Mouse (Mus musculus) kidney, postnatal 0 days (tissue): ENCODE data around the gene Rsrc1. TPM values are rescaled to one million over a fixed set of nuclear protein-coding genes. Genes with fewer than 3 reads are reported as not detected.

Experiments
- ATAC-seq: fragments of 200-750 bp; cut with Nextera tagmentation; replicated peaks from 2 replicates; pipeline ENCODE4 v1.8.0; 2017; ENCODE audit warnings: low read depth, moderate number of reproducible peaks, moderate TSS enrichment, moderate library complexity; ENCODE audit not compliant: low FRiP score
- DNase-seq: peaks from one replicate; pipeline ENCODE4 v3.0.0-alpha.2; 2016; ENCODE audit warnings: low spot score
- H3K27ac ChIP-seq: fragments of 300-500 bp; sonication (generic); 2 replicates; pipeline ENCODE4 v1.5.1; 2014; ENCODE audit warnings: mild to moderate bottlenecking
- H3K27me3 ChIP-seq: fragments of 300-500 bp; sonication (generic); 2 replicates; pipeline ENCODE4 v1.6.1; 2014; ENCODE audit warnings: low read length, mixed read lengths; ENCODE audit not compliant: insufficient read depth
- H3K36me3 ChIP-seq: fragments of 300-500 bp; sonication (generic); 2 replicates; pipeline ENCODE4 v1.6.1; 2014; ENCODE audit warnings: low read length, mixed read lengths; ENCODE audit not compliant: insufficient read depth
- H3K4me1 ChIP-seq: fragments of 300-500 bp; sonication (generic); replicated peaks from 2 replicates; pipeline ENCODE4 v1.6.1; 2014; ENCODE audit warnings: antibody characterized with exemption, low read length, mixed read lengths; ENCODE audit not compliant: insufficient read depth
- H3K4me2 ChIP-seq: fragments of 300-500 bp; sonication (generic); 2 replicates; pipeline ENCODE4 v1.6.1; 2014; ENCODE audit warnings: mild to moderate bottlenecking, low read length, moderate library complexity, mixed read lengths
- H3K4me3 ChIP-seq: fragments of 300-500 bp; sonication (generic); replicated peaks from 2 replicates; pipeline ENCODE4 v1.5.1; 2014; ENCODE audit warnings: low read depth, low read length
- H3K9ac ChIP-seq: fragments of 300-500 bp; sonication (generic); 2 replicates; pipeline ENCODE4 v1.6.1; 2014; ENCODE audit warnings: low read depth, low read length
- H3K9me3 ChIP-seq: fragments of 300-500 bp; sonication (generic); replicated peaks from 2 replicates; pipeline ENCODE4 v1.6.1; 2016; ENCODE audit warnings: low read length, inconsistent platforms, mixed read lengths
- CTCF ChIP-seq: IDR thresholded peaks from 2 replicates; pipeline ENCODE4 v1.5.1; 2016; ENCODE audit warnings: antibody characterized with exemption, low read depth, mild to moderate bottlenecking, moderate library complexity
- WGBS: fragments of 180-500 bp; shearing (Covaris S2); extraction: QIAGEN DNeasy Blood & Tissue Kit; methylation state at CpG from one replicate; pipeline ENCODE4 v1.1.7; 2014; 5-methylcytosine and 5-hydroxymethylcytosine counted together
- polyA plus RNA-seq: library from polyadenylated mRNA; unstranded; fragments of >200 nt; fragmentation: Nextera tagmentation; extraction: Ambion mirVana; gene quantifications from 2 replicates; pipeline ENCODE4 v1.2.1, GENCODE M21; 2015

Gene Rsrc1
- polyA plus RNA-seq, 1 experiment from 2014 or later, result 26.6 TPM

DNA sequence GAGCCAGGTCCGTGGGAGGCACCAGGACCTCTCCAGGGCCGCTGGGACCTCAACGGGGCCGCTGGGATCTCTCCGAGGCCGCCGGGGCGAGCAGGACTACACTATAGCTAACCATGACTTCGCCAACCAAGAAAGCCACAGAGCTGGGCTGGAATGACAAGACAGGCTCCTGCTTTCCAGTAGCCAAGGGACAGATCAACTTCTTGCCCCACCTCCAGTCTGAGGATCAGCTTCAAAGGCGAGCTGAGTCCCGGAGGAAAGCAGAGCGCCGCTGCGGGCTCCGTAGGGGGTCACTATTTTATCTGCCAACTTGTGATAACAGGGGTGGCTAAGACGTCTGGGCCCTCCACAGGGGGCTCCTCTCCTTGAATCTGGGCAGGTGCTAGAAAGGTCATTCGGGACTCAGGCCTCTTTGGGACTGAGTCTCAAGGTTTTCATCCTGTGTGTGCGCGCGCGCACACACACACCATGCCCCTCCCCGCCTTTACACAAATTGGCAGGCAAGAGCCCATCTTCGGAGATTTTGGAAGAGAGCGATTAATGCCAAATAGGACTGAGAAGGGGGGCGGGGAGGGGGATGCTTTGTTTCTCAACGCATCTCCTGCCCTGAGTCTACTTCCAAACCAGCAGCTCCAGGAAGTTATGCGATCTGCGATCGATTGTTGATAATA, 10.4 kb upstream of the Rsrc1 start:
- ATAC-seq, result no peak
- Histone ChIP-seq H3K36me3 (no peaks in the 10 kb centered on the region), H3K4me3 (no peak overlapping the region), H3K27ac (no peak overlapping the region), H3K9ac (no peak overlapping the region), H3K9me3 (no peaks in the 10 kb centered on the region), H3K27me3 (peaks cover 75% of the 10 kb centered on the region), H3K4me2 (no peak overlapping the region), H3K4me1 (no peaks in the 10 kb centered on the region; the same call in 1 of the 2 replicates)
- no peak for DNase-seq
- WGBS, result 1% methylated on average over 29 of the region's 29 CpGs
- no peak for TF ChIP-seq CTCF

DNA sequence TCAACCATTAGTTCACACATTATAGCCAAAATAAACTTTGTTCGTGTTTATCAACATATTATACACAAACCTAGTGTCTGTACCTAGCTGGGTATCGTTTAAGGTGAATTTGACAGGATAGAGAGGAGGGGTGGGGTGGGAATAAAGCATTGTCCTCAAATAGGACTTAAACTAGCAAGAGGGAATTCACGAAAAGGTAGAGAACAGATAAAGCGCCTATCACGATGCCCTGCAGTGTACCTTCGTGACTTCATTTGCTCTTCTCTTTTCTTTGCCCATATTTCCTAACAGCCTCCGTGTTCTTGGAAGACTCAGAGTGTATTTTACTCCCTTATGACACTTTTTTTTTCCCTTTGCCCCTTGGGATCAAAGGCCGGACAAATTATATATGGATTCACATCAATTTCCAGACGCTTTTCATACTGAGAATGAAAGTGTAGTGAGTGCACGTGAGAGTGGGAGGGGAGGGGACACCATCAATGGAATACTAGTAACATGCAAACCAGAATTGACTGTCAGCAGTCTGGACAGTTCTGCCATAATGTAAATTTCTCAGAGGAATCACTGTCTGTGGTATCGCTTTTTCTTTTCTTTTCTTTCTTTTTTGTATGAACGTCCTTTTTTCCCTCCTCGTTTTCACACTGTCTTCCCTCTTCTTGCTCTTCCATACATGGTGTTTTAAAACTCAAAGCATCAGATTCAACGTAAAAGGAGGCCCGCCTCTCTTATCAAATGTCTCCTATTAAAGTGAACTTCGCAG, 8.8 kb upstream of the Rsrc1 start:
- Histone ChIP-seq H3K36me3 (no peaks in the 10 kb centered on the region), H3K4me2 (no peak overlapping the region), H3K27me3 (peaks cover 83% of the 10 kb centered on the region), H3K4me1 (no peaks in the 10 kb centered on the region; the same call in 1 of the 2 replicates), H3K4me3 (no peak overlapping the region), H3K9ac (no peak overlapping the region), H3K9me3 (no peaks in the 10 kb centered on the region), H3K27ac (no peak overlapping the region)
- ATAC-seq (no peak), DNase-seq (no peak)
- 5% methylated on average over 16 of the region's 16 CpGs for WGBS
- no peak for TF ChIP-seq CTCF

DNA sequence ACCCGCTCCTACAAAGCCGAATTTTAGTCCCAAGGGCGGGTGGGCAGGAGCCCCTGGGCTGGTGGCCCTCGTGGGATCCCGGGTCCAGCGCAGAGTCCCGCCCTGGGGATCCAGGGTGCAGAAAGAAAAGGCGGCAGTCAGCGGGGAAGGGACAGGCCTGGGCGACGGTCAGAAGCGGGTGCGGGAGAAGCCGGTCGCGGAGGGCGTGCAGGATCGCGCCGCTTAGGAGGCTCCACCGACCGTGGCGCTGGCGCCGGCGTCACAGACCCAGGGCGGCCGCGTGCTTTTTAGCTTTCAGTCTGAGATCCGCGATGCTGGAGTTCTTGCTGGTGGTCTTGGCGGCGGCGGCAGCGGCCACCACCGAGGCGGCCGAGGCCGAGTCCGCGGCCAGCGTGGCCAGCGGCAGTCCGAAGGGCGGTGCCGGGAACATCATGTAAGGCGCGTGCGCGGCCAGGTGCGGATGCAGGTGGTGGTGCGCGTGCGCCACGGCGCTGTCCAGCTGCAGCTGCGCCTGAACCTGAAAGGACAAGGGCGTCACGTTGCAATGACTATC, 7.7 kb upstream of the Rsrc1 start:
- 0 out of 2 replicates have a peak overlapping the region, but pooled peaks have one; percentile 13 for H3K9ac ChIP-seq
- ATAC-seq (peak; percentile 85), DNase-seq (peak; percentile 52)
- peak overlapping the region; percentile 72 for H3K4me2 ChIP-seq
- WGBS, result under 1% methylated on average over 59 of the region's 59 CpGs
- H3K9me3 ChIP-seq, result no peaks in the 10 kb centered on the region
- H3K27ac ChIP-seq, result no peak overlapping the region
- TF ChIP-seq CTCF, result no peak
- no peaks in the 10 kb centered on the region; the same call in 1 of the 2 replicates for H3K4me1 ChIP-seq
- peaks cover 82% of the 10 kb centered on the region for H3K27me3 ChIP-seq
- no peaks in the 10 kb centered on the region for H3K36me3 ChIP-seq
- H3K4me3 ChIP-seq, result peak overlapping the region; percentile 40

DNA sequence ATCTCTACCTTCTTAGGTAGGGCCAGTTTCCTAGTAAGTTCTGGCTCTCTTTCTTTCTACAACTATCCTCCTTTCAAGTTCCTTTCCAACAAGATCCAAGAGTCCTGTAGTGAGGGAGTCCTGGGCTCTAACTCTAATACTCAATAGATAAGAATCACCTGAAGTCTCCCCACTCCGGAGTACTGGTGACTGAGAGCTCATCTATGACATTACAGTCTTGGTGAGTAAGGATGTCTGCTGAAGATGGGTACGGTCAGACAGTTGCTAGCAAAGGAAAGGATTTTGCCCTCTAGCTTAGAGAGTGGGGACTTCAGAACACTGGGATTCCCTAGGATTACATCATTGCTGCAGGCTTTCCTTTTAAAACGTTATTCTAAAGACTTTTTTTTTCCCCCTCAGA, 6.7 kb upstream of the Rsrc1 start:
- WGBS, result 15% methylated on average over 3 of the region's 3 CpGs
- H3K4me2 ChIP-seq, result no peak overlapping the region
- no peaks in the 10 kb centered on the region; the same call in 1 of the 2 replicates for H3K4me1 ChIP-seq
- no peak overlapping the region for H3K4me3 ChIP-seq
- H3K9me3 ChIP-seq, result no peaks in the 10 kb centered on the region
- no peak overlapping the region for H3K9ac ChIP-seq
- TF ChIP-seq CTCF, result peak; percentile 24; the same call in 1 of the 2 replicates
- no peak overlapping the region for H3K27ac ChIP-seq
- H3K36me3 ChIP-seq, result no peaks in the 10 kb centered on the region
- ATAC-seq, result no peak
- H3K27me3 ChIP-seq, result peaks cover 90% of the 10 kb centered on the region
- peak; percentile 36 for DNase-seq

DNA sequence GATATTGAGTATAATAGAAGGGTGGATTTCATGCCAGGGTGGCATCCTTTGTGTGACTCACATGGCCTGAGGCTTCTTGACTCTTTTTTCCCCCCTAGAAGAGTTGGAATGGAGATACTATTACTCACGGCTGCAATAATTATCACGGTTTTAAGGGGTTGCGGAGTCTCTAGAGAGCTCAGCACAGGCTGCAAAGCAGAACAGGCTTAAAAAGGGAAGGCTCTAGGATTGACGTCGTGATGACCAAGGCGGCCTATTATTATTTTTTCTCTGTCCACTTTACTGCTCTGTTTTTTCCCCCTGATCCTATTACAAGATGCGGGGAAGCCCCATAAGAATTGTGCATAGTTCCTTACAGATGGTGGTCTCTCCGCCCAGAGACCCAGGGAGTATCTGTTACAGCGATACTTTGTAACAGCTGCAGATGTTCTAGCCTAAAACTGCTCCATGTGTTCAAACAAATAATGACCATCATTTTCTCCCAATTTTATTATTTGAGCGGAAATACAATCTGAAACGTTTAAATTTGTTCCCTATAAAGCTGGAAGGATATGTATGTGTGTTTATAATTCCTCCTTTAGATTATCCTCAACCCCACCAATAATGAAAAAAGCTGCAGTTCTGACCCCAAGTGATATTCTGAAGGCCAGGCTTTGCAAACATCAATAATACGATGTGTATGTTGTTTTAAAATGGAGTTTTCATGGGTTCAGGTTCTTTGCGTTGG, 4.1 kb upstream of the Rsrc1 start:
- WGBS, result 3% methylated on average over 13 of the region's 13 CpGs
- no peak overlapping the region for H3K4me2 ChIP-seq
- DNase-seq, result peak; percentile 14
- H3K4me1 ChIP-seq, result peaks cover 4% of the 10 kb centered on the region; the same call in 1 of the 2 replicates
- H3K36me3 ChIP-seq, result no peaks in the 10 kb centered on the region
- no peaks in the 10 kb centered on the region for H3K9me3 ChIP-seq
- H3K27me3 ChIP-seq, result peaks cover 85% of the 10 kb centered on the region
- no peak for TF ChIP-seq CTCF
- H3K9ac ChIP-seq, result no peak overlapping the region
- no peak overlapping the region for H3K4me3 ChIP-seq
- no peak for ATAC-seq
- no peak overlapping the region for H3K27ac ChIP-seq

DNA sequence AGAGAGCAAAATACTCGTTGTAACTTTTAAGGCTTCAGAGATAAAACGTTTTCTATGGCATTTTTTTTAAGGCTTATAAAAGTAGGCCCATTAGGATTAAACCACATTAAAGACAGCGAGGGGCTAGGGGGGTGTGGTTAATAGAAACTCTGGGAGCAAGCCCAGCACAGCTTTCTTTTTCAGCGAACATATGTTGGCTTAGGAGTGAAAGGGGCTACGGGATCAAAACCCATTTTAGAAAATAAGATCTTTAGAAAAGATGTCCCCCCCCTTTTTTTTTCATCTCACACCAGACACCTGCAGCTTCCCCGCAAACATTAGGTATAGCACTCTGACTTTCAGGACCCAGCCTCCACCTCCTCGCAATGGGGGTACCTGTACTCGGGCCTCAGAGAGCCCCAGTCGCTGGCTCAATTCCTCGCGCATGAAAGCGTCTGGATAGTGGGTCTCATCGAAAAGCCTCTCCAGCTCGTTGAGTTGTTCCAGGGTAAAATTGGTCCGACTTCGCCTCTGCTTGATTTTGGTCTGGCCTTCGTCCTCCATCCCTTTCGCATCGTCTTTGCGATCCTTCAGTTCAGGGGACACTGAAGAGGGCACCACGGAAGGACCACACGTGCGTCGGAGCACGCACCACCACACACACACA, 3.3 kb upstream of the Rsrc1 start:
- WGBS, result 1% methylated on average over 25 of the region's 25 CpGs
- no peak overlapping the region for H3K4me2 ChIP-seq
- no peaks in the 10 kb centered on the region for H3K36me3 ChIP-seq
- ATAC-seq, result no peak
- no peak overlapping the region for H3K4me3 ChIP-seq
- H3K9ac ChIP-seq, result no peak overlapping the region
- peaks cover 7% of the 10 kb centered on the region; the same call in 1 of the 2 replicates for H3K4me1 ChIP-seq
- peaks cover 84% of the 10 kb centered on the region for H3K27me3 ChIP-seq
- no peak for TF ChIP-seq CTCF
- DNase-seq, result no peak
- no peak overlapping the region for H3K27ac ChIP-seq
- no peaks in the 10 kb centered on the region for H3K9me3 ChIP-seq
